Mouse (Mus musculus) spleen, adult 2 months (tissue): ENCODE measurements around the gene Notch4.

Source experiments
- CTCF ChIP-seq: fragments of 200-500 bp; IDR thresholded peaks from 2 replicates; pipeline ENCODE4 v1.5.1; 2011; ENCODE audit warnings: mild to moderate bottlenecking, inconsistent platforms; ENCODE audit not compliant: insufficient read depth, insufficient read length, insufficient replicate concordance; ENCODE audit errors: extremely low read depth
- POLR2A ChIP-seq: fragments of 200-500 bp; IDR thresholded peaks from 2 replicates; pipeline ENCODE4 v1.6.1; 2011; ENCODE audit warnings: low read depth, low read length, inconsistent platforms

GRCm38 (mm10) chr17:34593752-34594525 is 29.9 kb downstream of the Notch4 start:
- TF ChIP-seq CTCF, result no peak
- TF ChIP-seq POLR2A, result no peak
